Mouse (Mus musculus): ENCODE results near the gene Siah2.

Siah2 gene

DNA sequence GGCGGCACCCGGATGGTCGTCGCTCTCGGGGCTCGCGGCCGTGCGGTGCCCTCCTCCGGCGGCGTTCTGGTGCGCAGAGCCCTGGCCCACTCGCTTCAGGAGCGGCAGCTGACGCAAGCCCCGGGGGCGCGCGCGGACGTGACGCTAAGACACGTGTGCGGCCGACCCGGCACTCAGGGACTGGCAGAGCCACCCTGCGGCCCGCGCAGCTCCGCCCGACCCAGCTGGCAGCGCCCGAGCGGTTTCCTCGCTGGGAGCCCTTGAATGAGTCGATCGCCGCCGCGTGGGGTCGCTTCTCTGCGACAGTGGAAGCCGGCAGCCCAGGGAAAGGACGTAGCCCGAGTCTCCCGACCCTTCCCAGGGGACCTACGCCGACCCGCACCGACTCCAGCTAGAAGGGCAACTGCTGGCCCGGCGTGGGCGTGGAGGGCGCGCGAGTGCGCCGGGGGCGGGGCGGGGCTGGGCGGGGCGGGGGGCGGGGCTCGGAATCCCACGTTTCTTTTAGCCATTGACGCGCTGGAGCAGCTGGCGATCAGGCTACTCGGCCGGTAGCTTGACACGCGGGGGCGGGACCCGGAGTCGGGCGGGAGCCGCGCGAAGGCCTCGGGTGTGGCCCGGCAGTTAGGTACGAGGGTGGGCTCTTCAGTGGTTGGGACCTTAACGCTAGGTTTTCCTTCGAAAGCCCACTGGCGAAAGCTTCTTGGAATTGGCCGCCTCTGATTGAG is at the start of gene Siah2:
Siah2 (minus strand) TSS at position 404 of the 725 bp plus-strand sequence.
- in situ Hi-C loops (cut with MseI, MboI), result no loop called here

DNA sequence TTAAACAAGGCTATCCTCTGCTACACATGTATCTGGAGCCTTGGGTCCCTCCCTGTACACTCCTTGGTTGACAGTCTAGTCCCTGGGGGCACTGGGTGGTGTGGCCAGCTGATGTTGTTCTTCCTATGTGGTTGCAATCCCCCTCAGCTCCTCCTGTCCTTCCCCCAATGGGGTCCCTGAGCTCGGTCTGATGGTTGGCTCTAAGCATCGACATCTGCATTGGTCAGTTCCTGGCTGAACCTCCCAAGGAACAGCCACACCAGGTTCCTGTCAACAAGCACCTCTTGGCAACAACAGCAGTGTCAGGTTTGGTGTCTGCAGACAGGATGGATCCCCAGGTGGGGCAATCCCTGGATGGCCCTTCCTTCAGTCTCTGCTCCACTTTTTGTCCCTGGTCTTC is 47.3 kb upstream of the Siah2 start:
- in situ Hi-C loops (cut with MseI, MboI), result no loop called here

DNA sequence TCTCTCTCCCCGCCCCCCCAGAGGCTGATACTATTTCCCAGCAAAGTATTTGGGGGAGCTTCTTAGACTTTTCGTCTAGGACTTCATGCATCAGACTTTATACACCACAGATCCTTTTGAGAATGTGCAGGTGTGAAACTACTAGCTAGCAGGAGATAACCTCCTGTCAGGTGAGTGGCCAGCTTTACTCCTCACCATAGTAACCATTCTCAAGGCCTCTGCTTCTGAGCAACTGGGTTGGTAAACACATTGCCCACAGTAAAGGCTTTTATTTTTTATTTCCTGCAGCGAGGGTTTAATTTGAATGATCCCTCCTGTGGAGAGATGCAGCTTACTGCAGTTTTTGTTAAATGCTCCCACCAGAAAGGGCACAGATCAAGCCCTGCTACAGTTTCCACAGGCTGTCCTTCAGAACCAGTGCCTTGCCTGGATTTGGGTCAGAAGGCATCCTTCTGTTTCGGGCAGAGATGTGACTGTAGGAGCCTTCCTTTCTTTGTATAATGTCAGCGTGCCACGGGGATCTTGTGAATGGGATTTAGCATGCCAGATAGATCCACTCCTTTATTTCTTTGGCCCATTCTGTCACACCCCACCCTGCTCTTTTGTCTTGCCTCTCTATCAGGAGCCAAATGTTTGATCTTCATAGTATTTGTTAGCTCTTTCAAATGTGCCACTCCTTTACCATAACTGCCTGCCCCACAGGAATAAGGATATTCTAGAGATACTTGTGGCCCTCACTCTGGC is 46.3 kb upstream of the Siah2 start:
- in situ Hi-C loops (cut with MseI, MboI), result no loop called here

DNA sequence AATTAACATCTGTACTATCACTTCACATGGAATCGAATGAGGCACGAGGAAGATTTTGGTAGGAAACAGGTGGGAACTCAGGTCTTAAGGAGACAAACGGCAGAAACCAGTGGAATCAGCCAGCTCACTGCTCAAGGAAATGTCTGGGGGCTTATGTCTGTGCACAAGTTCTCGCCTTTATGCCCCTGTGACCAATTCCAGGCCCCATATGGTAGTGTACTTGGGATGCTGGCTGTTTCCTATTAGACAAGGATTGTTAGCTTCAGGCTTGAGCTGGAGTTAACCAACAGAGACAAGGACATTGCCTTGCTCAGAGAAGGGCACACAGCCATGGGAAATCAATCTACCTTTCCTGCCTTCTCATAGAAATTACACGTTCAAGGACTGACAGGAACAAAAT is 39.3 kb upstream of the Siah2 start:
- in situ Hi-C loops (cut with MseI, MboI), result no loop called here

DNA sequence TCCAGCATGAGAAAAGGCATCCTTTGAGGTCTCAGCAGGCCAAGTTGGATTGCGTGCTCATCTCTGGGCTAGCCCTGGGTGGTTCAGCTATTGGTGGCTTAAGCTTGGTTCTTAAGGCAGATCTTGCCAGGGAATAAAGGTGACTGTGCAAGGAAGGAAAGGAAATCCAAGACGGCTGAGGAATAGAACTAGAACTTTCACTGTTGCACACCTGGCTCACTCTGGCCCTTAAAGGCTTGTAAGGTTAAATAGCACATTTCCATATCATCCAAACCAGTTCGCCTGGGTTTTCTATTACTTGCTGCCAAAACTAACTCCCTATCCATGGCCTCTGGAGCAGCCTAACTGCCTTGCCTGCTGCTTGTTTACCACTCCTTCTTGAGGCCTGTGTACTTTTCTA is 38.4 kb upstream of the Siah2 start:
- in situ Hi-C loops (cut with MseI, MboI), result no loop called here

DNA sequence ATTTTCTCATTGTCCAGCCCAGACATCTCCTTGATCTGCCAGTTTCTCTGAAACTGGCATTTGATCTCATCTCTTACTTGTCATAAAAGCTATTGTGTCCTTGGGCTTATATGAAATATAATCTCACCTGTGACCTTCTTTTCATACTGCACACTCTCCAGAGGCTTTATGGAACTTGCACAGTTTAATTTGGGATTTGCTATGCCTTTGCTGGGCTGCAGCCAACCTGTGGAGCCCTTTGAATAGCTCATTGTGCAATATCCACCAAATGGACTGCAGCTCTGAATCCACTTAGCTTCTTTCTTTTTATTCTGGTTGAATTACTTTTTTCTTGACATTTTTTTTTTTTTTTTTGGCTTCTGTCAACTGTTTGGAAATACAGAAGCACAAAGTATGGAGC is 37.3 kb upstream of the Siah2 start:
- in situ Hi-C loops (cut with MseI, MboI), result no loop called here

DNA sequence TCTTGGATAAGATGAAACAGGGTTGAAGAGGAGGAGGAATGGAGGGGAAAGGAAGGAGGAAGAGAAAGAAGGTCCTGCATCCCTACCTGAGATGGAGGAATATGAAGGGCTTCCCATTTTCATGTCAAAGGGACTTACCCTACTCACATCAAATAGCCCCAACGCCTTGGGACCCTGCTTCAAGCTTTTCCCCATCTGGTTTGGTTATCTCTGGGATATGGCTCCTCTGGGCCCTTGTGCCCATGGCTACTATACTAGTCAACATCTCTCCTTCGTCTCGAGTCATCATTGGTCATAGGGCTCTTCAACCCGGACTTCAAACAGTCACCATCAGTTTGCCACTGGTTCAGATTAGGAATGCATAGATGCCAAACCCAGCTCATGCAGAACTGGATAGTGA is 35.4 kb upstream of the Siah2 start:
- in situ Hi-C loops (cut with MseI, MboI), result no loop called here

DNA sequence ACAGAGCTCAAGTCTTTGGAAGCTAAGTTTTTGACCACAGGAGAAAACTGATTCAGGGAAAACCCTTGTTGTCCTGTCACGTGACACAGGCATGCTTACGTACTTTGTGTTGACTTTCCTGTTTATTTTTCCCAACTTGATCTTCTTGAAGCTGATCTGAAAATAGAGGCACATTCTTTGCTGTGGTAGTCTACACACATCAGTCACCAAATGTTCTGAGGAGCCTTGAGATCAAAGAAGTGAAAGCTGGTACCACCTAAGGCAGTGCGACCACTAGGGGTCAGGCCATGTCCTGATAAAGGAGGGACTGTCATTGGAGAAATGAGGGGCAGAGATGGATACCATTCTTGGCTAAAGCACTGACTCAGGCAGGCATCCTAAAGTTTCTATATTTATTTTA is 34.8 kb upstream of the Siah2 start:
- in situ Hi-C loops (cut with MseI, MboI), result no loop called here

DNA sequence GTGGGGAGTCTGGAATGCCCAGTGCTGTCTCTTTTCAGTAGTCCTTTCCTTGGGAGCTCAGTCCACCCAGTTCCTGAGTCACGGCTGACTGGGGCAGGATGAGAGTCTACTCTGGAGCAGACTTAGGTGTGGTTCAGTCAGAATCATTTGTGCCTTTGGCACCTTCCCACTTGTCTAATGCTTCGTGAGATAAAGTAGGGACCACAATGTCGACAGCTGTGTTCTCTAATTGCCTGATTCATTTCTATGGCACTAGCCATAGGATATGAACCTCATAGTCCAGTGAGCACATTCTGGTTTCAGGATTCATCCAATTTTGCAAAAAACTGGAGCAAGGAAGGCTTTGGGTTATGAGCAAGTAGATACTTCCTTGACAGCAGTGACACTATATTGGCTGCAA is 34.2 kb upstream of the Siah2 start:
- in situ Hi-C loops (cut with MseI, MboI), result no loop called here

DNA sequence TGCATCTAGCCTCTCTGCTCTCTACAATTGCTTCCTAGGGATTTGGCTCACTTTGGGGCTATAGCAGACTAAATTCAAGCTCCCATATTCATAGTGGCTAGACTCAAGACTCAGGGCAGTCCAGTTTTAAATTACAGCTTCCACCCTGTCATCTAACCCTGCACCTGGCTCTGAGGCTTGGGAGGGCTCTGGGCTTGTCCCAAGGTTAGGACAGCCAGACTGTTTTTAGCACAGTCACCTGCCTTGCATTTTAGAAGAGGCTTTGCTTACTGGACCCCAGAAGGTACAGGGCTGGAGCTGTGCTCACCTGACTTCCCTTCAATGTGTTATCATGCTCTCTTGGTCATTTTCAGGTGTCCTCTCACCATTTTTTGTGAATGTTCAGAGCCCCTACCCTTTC is 32.6 kb upstream of the Siah2 start:
- in situ Hi-C loops (cut with MseI, MboI), result no loop called here

DNA sequence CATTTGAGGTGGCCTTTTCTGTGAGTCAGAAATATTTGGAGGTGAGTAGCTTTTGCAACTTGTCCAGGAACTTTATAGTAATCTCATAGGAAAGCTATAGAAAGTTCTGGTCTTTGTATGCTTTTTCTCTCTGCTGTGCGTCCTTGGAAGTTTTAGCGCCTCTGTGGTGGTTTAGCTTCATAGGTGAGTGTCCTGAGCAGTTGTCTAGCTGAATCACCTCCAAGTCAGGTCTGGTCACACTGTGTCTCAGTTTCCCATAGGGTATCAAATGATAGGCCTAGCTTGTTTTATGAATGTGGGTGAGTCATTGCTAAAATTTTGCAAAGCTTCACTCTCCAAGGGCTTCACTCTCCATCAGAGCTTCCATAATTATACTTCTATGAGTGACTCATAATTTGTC is 31.5 kb upstream of the Siah2 start:
- in situ Hi-C loops (cut with MseI, MboI), result no loop called here

DNA sequence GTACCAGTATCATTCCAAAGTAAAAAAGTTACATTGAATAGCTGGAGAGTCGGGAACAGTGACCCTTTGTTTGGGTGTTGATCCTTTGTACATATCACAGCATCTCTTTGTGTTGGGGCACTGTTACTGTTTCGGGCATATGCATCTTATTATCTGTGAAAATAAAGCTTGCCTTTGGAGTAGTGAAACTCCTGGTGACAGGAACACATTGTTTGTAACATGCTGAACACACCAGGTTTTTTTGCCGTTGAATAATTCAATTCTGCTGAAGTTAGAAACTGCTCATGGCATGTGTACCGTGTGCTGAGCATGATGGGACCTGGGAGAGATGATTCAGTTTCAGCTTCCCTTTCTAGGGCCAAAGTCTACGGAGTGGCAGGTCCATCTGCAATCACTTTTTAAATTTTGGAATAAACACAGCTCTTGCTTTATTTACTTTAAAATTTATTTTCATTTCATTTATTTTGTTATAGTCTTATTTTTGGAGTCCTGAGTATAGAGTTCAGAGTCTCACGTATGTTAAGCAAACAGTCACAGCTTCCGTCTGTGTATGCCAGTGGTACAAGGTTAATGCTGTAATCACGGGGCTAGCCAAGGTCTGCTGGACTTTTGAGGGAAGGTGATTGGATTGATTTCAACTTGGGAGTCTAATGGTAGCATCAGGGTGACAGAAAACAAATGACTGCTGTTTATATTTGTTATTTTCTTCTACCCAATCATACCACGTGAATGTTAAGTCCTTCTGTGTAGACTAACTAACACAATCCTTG is 27.4 kb upstream of the Siah2 start:
- in situ Hi-C loops (cut with MseI, MboI), result no loop called here

DNA sequence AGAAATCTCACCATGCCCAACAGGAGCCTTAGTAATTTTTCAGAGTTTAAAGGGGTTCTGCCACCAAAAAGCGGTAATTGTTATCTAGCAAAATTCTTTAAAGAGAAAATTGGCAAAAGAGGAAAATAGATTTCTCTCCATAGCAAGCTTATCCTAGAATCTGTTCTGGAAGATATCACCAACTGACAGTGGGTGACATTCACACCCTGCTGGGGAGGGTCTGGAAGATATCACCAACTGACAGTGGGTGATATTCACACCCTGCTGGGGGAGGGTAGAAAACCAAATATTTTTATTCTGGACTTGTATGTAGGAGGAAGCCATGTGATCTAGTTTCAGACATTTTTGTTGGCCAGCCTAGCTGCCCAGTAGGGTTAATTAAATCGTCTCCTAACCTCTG is 24.5 kb upstream of the Siah2 start:
- in situ Hi-C loops (cut with MseI, MboI), result no loop called here

DNA sequence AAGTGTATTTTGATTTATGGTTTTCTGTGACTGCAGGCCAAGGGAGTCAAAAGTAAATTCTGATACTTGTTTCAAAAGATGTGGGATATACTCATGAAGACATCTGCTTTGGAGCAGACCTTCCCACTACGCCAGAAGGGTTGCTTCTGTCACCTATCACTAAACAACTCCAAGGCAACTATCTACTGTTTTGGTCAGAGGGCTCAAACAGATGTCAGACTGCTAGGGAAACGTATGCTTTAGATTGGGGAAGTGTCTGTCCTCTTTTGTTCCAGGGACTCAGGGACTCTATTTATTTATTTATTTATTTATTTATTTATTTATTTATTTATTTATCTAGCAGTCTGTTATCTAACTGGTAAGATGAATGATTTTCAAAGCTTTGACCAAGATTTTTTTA is 22.6 kb upstream of the Siah2 start:
- in situ Hi-C loops (cut with MseI, MboI), result no loop called here

DNA sequence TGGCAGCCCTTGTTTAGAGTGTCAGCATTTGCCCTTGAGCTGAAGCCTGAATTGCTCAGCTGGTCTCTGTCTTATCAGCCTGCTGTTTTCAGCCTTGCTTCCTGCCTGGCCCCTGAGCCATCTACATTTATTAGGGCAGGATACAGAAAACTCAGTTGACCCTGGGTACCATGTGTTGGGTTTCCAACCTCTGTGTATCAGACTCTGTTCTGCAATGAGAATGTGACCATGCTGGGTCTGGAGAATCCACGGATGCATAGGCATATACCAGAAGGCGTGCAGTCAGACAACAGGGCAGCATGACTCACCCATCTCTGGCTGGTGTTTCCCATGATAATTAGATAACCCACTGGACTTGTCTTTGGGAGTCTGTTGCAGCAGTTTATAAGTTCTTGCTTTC is 21.8 kb upstream of the Siah2 start:
- in situ Hi-C loops (cut with MseI, MboI), result no loop called here

DNA sequence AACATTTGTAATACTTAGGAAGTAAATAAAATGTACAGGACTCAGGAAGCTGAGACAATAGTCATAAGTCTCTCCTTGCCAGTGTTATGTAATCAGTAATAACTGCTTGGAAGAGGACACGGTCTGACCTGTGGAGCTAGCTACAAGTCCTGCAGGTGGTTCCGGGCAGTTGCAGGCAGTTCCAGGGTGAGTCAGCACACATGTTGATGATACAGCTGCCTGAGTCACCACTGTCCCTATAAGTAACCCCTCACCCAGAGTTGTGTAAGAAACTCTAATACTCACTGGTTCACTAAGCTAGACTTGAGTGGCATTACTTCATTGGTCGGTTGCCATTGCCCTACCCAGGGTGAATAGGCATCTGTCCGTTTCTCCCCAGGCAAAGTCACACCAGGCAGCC is 21.0 kb upstream of the Siah2 start:
- in situ Hi-C loops (cut with MseI, MboI), result no loop called here

DNA sequence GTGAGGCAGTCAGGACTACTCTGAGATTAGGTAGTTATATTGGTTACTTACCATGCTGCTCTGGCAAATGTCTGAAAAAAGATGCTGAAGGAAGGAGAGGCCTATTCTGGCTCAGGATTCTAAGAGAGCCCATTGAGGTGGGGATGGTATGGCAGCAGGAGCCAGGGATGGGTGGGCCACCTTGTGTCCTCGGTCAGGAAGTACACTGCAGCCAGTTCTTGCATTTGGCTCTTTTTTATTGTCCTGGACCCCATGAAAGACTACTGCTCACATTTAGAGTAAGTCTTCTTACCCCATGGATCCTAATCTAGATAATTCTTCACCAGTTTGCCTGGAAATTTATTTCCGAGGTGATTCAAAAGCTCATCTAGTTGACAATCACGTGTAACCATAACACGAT is 12.3 kb upstream of the Siah2 start:
- in situ Hi-C loops (cut with MseI, MboI), result no loop called here

DNA sequence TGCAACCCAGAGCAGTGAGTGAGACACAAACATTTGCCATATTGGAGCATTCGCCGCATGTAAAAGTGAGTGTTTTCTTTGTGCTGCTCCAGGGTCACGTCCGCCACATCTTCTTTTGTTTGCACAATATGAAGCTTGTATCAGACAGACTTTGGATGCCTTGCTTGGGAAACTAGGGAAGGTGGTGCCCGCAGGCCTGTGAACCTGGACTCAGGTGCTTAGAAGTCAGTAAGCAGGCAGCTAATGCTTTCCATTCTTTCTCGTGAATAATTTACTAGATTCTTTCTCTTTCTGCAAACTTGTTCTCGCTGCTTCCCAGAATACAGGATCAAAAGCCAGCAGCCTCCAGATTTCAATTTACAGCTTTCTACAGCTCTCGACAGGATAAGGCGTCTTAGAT is 11.5 kb upstream of the Siah2 start:
- in situ Hi-C loops (cut with MseI, MboI), result no loop called here

DNA sequence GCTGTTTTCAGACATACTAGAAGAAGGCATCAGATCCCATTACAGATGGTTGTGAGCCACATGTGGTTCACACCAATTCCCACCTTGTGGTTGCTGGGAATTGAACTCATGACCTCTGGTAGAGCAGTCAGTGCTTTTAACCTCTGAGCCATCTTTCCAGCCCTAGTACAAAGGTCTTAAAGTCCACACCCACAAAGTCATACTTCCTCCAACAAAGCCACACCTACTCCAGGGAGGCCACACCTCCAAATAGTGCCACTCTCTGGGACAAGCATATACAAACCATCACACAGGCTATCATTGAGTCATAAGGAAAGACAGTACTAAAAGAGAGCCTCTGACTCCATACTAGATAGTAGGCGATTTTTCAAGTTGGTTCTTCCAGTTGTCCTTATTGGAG is 10.1 kb upstream of the Siah2 start:
- in situ Hi-C loops (cut with MseI, MboI), result no loop called here

DNA sequence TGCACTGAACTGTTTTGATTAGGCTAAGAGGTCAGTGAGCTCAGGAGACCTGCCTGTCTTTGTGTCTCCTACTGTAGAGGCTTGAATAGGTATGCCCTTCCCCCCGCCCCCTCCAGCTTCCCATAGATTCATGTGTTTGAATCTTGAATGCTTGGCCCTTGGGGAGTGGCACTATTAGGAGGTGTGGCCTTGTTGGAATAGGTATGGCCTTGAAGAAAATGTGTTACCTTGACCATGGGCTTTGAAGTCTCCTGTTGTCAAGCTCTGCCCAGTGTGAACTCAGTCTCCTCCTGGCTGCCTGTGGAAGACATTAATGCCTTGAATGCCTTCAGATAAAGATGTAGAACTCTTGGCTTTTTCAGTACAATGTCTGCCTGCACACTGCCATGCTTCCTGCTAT is 9.2 kb upstream of the Siah2 start:
- in situ Hi-C loops (cut with MseI, MboI), result no loop called here

DNA sequence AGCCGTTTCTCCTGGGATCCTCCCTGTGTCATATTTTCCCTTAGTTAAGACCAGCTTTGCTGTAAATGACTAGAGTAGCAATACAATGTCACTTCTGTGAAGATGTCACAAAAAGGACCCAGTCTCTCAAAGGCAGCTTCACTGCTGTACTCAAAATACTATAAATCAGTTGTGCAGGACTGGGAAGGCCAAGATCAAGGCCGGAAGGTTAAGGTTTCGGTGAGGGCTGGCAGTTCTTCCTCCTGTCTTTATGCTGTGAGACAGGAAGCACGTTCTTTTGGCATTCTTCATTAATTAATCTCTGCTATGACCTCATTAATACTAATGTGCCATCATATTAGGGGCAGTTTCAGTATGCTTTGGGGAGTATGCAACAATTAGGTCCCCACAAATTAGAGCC is 5.7 kb upstream of the Siah2 start:
- in situ Hi-C loops (cut with MseI, MboI), result no loop called here

DNA sequence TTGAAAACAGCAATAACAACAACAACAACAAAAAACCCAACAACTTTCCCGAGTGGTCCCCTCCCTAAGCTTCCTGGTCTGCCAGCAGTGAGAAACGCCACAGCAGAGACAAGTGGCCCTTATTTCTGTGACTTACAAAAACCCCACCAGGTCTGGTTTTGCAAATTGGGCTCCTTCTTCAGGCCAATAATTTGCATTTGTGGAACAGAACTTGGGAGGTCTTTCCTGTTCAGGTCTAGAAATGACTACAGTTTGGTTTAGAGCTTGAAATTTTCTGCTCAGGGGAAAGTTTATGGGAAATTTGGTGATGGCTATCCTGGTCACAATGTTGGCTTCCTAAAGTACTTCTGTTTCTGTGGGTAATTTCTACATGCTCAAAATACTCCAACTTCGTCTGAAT is 4.6 kb upstream of the Siah2 start:
- in situ Hi-C loops (cut with MseI, MboI), result no loop called here

DNA sequence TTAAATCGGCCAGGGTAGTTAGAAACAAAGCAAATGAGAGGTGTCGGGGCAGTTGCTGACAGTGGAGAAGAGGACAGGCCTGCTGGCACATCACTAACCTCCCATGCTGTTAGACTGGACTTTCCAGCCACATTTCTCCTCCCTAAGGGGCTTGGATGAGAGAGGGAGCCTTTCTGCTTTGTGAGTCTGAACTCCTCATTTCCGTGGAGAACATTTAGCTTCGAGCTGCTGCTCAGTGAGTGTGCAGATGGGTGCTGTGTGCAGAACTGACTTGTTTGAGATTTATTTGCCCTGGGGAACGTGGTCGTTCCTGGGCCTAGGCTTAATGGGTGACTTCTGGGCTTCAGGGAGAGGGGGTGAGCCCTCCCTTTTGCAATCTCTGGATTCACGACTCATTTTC is 3.3 kb upstream of the Siah2 start:
- in situ Hi-C loops (cut with MseI, MboI), result no loop called here

Data from mouse trophoblast stem cell (cell line).